Mouse (Mus musculus): Measurements from ENCODE around the gene Capn10.
A peak's percentile ranks its signal among the peaks of the same experiment; 100 is the strongest.

The Capn10 gene

DNA sequence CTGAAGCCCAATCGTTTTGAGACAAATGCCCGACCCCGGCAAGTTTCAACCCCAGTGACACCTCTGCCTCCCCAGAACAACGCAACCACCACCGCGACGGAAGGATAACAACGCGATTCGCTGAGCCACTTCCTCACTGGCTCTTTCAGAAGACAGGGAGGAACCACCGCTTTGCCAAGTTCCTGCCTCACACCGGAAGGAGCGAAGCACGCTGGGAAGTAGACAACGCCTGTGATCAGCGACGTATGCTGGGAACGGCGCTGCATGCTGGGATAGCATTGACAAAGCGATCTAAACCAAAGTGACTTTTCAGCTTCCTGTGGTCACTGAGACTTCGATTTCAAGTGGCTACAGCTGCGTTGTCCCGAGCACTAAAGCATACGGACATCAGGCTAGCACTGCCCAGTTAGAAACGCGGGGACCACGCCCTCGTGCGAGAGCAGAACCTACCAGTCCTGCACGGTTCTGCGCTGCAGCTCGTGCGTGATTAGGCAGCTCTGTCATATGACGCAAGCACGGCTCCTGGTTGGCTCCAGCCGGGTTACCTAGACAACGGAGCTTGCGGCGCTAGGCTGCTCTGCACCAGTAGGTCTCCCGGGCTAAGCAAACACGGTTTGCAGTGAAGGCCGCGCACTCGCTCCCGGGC, at the start of gene Capn10:
Capn10 (plus strand) TSS at position 195 of the 646 bp plus-strand sequence.
- DNase-seq = peak; percentile 92 to 95

DNA sequence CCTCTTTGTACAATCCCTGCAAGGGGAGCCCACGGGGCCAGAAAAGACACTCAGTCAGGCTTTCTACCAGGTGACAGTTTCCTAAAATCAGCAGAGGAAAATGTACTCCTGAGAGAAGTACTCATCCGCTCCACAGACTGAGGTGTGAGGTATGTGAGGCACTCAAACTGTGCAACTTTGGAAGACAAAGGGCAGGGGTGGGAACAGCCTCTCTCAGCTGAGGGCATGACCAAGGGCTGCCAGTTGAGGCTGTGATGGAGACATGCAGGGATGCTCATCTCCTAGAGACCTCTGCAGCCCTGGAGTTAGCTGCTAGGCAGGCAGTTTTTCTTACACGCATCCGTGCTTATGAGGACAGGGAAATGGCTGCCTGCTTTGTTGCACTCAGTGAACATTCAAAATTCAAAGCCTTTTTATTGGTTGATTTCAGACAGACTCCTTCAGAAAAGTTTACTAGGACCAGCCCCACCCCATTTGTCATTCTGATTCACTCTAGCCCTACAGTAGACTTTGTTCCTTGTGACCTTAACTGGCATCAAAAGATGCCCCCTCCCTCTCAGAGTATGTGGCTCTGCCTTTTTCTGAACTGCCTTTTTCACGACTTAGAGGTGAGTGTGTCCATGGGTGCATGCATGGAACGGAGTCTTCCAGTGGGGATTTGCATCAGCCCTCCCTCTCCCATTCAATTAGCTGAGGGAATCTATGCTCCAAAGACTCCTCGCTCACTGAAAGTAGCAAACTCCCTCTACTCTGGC, 45.1 kb upstream of the Capn10 start:
- DNase-seq = no peak

DNA sequence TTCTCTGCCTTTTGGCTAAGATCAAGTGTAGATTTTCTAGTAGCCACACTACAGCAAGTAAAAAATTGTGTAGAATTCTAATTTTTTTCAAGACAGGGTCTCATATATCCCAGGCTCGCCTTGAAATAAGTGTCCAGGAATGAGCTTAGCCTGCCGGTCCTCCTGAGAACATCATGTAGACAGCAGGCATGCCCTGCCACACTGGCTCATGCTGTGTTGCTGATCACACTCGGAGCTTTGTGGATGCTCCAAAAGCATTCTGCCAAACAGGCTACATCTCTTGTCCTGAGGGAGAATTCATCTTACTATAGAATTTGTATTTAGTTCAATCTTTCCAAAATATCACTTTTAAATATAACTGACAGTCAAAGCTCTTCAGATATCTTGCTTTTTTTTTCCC, 41.4 kb upstream of the Capn10 start:
- no peak for DNase-seq

DNA sequence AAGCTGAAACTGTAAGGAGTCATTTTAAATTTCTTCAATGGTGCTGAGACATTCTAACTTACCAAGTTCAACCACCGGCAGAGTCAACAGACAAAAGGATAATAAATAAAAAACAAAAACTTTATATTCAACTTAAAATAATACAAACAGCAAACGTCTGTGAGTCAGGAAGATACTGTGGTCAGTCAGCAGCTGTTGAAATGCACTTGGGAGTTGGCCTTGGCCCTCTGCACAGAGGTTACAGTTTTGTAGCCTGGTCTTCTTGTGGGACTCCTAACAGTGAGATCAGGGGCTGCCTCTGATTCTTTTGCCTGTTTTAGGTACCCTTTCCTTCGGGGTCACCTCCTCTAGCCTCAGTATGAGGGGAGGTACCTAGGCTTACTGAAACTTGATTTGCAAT, 40.3 kb upstream of the Capn10 start:
- DNase-seq = no peak

DNA sequence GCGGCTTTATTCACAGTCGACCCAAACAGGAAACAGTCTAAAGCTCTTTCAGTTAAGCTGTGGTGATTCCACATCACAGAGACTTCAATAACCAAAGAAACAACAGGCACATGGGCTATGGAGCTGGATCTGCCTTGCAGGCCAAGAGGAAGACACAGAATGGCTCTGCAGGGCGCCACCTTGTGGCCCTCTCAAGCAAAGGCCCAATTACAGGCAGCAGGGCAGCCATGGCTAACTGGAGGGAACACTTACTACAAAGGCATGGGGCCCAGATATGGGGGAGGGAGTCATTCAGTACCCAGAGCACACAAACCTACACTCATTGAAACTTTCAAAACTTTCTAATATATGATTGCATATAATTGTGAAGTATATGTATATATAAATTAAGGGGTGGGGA, 39.1 kb upstream of the Capn10 start:
- peak; percentile 85 to 90 for DNase-seq

DNA sequence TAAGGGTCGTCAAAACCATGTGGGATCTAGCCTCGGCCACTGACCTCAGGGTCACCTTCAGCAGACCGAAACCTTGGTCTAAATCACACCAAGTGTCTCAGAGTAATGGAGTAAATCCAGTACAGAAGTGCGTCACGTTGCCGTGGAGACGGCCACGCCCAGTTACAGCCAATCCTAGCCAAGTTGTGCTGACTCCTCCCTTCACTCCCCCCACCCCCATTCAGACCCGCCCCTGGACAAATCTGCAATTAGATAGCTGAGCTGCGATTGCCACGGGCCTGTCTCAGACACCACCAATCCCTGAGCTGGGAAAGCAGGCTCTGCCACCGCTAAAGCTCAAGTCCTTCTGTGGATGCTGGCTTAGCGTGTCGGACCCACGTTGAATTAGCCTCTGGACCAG, 31.4 kb upstream of the Capn10 start, which contains the start of gene Ankmy1:
Ankmy1 (minus strand) TSS at position 121 of the 400 bp plus-strand sequence.
- DNase-seq = peak; percentile 84 to 88

DNA sequence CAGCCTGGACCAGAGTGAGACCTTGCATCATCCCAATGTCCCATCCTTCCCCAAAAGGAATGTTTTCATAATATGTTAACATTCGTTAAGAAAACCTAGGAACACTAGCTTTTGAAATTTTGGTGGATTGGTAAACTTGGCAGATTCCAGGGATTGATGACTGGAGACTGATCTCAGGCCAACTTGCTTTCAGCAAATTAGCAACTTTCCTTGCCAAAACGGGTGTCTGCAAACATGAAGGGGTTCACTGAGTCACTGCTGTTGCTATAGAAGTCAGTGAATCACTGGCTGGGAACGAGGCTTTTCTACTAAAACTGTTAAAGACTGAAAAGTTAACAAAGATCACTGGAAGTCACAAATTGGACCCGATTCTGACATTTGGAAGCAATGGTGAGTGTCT, 30.5 kb upstream of the Capn10 start:
- no peak for DNase-seq

DNA sequence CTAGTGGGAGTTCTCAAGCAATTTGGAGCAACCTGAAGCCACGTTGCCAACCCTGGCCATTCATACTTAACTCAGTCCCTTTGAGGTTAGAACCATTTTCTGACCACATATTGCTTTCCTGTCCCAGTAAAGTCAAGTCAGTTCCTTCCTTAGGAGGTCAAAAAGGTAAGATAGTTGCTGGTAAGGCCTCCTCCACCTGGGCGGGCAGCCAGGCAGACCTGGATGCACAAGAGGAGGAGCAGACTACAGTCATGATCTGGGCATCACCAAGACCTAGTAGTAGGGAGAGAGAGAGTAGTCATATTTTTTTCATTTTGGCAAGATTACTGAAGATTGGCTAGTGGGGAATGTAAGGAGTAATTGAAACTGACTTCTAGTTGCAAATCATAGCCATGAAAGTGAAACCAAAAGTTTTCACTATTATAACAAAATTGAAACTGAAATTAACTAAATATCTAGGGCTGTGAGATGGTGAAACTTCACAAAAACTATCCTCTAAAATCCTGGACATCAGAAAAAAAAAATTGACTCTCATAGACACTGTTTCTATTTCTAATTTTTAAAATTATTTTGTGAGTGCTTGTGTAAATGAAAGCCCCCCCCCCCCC, 28.4 kb upstream of the Capn10 start:
- no peak for DNase-seq

DNA sequence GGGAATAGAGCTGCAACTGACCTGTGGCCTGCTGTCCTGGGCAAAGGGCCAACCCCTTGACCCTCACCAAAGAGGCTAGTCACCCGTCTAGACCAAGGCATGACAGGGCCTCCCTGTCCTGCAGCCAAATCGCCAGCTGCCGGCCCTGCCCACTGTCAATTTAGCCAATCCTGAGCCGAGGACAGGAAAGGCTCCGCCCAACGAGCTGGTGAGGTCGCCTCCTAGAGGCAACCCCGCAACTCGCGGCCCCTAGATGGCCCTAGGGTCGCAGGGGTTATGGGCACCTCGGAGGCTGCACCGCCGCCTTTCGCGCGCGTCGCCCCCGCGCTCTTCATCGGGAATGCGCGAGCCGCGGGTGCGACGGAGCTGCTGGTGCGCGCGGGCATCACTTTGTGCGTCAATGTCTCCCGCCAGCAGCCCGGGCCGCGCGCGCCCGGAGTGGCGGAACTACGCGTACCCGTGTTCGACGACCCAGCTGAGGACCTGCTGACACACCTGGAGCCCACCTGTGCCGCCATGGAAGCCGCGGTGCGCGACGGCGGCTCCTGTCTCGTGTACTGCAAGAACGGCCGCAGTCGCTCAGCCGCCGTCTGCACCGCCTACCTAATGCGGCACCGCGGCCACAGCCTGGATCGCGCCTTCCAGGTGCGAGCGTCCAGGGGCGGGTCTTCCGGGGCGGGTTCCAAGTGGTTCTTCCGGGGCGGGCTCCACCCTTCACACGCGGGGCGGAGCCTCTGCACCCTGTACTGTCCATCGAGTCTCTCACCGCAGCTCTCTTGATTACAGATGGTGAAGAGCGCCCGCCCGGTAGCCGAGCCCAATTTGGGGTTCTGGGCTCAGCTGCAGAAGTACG, 27.2 kb upstream of the Capn10 start, which contains the start of gene Dusp28:
Dusp28 (plus strand) TSS at position 203 of the 853 bp plus-strand sequence.
- peak; percentile 88 to 93 for DNase-seq

DNA sequence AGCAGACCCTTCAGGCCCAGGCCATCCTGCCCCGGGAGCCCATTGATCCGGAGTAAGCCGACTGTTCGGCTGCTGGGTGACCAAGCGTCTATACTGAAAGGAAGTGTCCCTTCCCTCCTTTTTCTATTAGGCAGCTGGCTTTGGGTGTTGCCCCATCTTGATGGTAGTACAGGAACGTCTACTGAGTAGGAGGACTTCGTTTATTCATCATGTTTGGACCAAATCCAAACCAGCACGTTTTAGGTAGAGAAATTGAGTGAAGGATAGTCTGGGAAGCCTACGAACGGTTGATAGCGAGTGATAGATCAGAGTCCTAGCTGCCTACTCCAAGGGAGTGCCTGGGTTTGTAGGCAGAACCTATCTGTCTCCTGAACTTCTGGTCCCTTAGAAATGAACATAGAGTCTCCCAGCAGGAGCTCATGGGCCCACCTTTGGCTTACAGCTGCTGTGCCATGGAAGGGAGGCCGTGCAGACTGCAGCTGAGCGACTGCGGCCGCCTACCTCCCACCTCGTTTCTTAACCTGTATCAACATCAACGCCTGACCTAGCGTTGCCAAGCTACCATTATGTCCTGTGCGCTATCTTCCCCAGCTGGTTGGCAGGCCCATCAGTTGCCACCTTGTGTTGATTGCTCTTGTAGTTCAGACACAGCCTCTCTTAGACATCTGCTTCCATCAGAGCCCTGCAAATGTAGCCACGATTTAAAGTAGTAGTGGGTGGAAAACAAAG, 26.4 kb upstream of the Capn10 start:
- DNase-seq = no peak

DNA sequence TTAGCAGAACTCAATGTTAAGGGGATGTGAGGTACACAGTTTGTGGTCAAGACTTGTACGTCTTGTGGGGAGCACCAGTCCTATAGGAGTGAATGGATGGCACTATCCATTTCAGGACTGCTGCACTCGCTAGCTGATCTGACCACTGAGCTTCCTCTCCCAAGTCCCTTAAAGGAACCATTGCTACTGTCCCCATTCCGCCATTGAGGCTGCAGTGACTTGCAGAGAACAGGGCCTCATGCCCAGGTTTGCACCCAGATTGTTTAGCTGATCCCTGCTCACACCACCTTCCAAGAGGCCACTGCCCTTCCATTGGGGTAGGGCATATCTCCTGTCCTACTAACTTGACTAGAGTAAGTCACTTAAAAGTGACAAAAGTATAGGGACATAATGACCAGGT, 25.5 kb upstream of the Capn10 start:
- DNase-seq = no peak

DNA sequence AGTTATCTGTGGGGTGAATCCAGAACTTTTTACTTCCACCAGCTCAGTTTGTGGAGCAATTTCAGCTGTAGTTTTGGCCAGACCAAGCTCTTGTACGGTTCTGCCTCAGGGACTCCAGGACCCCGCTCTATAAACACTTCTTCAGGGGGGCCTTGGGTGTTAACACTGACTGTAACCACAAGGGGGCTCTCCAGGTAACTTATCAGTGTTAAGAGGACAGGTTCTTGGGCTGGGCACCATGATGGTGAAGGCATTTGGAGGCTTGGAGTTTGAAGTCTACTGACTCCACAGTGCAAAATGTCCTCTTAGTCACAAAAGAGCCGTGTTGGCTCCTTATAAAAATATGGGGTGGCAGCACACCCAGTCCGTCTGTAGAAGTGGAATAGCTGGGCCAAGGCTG, 25.1 kb upstream of the Capn10 start:
- no peak for DNase-seq

DNA sequence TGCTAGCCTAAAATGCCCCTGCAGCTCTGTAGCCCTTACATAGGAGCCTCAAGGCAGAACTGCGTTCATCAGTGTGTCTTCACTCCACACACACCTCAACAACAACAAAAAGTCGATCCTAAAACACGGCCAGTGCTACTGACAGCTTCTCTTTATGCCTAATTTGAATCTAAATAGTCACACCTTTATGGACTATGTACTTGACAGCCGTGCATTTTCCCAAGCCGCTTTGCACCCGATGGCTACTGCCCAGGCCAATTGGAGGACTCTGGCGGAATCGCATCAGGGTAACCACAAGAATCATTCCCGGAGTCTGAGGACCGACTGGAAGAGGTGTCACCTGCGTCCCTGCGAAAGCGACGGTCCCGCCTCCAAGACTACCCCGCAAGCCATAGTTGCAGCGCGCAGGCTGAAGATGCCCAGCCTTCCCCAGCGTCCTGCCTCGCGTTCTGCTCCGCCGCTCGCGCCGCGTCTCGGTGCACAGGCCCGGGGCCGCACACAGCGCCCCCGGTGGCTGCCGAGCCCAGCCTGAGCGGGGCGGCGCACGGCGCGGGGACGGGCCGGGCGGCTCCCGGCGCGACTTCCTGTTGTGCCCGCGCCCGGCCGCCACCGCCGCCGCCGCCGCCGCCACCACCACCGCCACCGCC, 23.8 kb upstream of the Capn10 start, which contains the start of gene Rnpepl1:
Rnpepl1 (plus strand) TSS at position 545 of the 647 bp plus-strand sequence.
- peak; percentile 81 to 88 for DNase-seq

DNA sequence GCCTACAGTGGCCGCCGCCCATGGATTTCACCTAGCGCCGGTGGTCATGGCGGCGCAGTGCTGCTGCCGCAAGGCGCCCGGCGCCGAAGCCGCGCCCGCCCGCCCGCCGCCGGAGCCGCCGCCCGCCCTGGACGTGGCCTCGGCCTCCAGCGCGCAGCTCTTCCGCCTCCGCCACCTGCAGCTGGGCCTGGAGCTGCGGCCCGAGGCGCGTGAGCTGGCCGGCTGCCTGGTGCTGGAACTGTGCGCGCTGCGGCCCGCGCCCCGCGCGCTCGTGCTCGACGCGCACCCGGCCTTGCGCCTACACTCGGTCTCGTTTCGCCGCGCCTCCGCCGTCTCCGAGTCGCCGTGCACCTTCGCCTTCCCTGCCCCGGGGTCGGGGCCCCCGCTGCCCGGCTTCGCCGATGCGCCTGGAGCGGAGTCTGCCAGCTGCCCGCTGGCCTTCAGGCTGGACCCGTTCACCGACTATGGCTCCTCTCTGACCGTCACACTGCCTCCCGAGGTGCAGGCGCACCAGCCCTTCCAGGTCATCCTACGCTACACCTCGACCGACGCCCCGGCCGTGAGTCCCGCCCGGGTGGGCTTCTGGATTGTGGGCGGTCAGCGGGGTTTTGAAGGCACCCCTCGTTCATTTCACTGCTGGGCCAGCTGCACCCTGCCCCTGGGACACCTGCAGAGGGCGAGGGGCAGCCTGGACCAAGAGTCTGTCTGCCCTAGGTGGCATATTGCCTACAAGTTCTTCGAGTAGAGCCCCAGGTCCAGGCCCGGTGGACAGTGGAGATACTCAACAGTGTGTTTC, 23.1 kb upstream of the Capn10 start:
- peak; percentile 70 to 82 for DNase-seq

DNA sequence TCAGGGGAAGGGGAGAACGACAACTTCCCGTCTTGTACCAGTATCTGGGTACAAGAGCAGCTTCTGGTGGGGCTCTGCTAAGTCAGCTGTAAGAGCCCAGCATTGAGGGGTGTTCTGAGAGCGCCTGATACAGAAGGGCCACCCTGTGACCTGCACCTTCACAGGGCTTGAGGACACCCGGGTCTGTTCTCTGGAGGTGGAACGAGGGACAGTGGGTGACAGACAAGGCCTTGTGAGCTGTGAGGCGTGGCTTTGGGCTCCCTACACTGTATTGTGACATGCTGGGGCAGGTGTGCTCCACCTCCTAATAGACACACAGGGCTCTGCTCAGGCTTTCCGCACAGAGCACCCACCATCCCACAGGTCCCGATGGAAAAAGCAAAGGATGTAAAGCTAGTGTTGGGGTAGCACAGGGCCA, 22.4 kb upstream of the Capn10 start:
- DNase-seq = no peak

DNA sequence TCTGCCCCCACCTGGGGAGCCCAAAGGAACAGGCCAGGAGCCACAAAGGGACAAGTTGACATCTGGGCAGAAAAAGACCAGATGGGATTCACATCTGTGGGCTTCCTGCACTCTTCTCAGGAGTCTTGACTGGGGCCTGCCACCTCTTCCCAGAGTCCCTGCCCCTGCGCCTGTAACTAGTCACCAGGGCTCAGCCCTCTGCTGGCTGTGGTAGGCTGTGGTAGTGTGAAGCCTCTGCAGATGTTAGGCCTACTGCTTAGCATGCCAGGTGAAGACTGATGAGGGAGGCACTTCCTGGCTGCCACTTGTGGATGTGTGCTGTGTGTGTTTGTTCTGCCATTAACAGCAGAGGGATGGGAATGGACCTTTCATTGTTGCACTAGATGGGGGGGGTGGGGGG, 21.9 kb upstream of the Capn10 start:
- peak in 1 of 2 experiments; percentile 28 for DNase-seq

DNA sequence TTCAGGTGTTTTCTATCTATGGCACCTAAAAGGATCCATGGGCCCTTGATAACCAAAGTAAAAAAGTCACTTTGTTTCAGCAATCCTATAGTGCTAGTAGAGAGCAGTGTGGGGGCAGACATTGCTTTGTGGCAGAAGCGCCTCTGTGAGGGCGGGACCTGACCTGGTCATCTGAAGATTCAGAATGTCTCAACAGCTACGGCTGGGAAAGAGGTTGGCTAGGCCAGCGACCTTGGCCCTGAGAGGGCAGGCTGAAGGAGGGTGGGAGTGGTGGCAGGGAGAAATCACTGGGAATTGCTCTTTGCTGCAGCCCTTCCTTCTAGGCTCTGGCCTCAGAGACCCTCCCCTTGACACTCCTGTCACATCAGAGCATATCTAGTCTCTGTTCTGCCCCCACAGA, 19.9 kb upstream of the Capn10 start:
- no peak for DNase-seq

DNA sequence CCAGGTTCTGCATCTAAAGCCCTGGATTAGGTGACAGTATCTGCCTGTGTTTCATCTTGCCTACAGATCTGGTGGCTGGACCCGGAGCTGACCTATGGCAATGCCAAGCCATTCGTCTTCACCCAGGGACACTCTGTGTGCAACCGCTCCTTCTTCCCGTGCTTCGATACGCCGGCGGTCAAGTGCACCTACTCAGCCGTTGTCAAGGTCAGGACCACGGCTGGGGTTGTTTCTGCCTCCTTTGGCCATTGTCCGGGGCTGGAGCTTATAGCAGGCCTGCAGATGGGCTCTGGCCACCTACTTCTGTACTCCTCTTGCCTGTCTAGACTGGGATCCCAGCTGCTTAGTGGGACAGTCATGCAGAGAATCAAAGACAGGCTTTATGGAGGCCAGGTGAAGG, 19.2 kb upstream of the Capn10 start:
- no peak for DNase-seq

DNA sequence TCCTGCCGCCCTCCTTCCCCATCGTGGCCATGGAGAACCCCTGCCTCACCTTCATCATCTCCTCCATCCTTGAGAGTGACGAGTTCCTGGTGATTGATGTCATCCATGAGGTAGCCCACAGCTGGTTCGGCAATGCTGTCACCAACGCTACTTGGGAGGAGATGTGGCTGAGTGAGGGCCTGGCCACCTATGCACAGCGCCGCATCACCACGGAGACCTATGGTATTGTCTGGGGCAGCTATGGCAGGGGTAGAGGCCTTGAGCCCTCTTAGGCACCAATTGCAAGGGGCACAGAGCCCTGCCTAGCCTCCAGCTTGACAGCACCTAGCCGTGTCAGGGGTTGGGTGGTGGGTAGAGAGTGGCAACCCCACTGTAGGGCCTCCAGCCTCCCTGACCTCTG, 17.5 kb upstream of the Capn10 start:
- DNase-seq = no peak

DNA sequence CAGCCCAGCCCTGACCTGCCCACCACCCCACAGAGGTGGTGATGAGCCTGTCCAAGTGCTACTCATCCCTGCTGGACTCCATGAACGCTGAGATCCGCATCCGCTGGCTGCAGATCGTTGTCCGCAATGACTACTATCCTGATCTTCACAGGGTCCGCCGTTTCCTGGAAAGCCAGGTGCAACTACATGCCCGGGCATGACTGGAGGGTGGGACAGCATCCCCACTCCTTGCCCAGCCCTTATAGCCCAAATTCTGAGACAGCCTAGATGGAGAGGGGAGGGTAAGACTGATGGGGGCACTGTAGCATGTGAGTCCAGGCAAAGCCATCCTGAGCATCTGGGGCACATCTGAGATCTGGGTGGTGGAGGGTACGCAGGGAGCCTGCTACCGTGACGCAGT, 15.0 kb upstream of the Capn10 start:
- DNase-seq = no peak

DNA sequence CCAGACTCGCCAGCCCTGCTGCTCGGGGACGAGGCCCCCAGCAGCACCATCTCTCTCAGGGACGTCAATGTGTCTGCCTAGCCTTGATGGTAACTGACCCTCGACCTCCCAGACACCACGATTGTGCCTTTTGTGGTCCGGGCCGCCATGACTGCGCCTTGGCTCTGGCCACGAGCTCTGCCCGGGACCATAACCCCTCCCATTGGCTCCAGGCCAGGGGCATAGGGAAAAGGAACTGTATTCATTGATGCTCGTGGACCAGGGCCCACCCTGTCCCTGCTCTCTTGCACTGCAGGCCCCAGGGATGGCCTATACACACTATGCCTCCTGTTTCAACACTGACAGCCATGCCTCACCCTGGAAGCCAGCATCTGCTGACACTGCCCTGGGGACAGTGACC, 14.4 kb upstream of the Capn10 start:
- no peak for DNase-seq

All from kidney, postnatal 4 days (tissue).